Mouse (Mus musculus) ES-Bruce4 (cell line): ENCODE data around the gene Gm884. TPM values are rescaled to one million over a fixed set of nuclear protein-coding genes. Genes with fewer than 3 reads are reported as not detected.

ENCODE experiments used
- H3K27ac ChIP-seq: 2 replicates; pipeline ENCODE4 v1.5.1; 2012; ENCODE audit warnings: low read length, inconsistent platforms; ENCODE audit not compliant: insufficient read depth
- H3K27me3 ChIP-seq: 2 replicates; pipeline ENCODE4 v1.6.1; 2012; ENCODE audit warnings: mild to moderate bottlenecking, low read length, inconsistent platforms; ENCODE audit not compliant: control insufficient read depth, poor library complexity, insufficient read depth, severe bottlenecking
- H3K36me3 ChIP-seq: 2 replicates; pipeline ENCODE4 v1.6.1; 2012; ENCODE audit warnings: inconsistent platforms, mild to moderate bottlenecking, low read length, moderate library complexity; ENCODE audit not compliant: control insufficient read depth, poor library complexity, insufficient read depth, severe bottlenecking
- H3K4me1 ChIP-seq: one replicate; pipeline ENCODE4 v1.8.1; 2011; ENCODE audit warnings: low read length; ENCODE audit not compliant: control insufficient read depth, insufficient read depth
- H3K4me3 ChIP-seq: 2 replicates; pipeline ENCODE4 v1.5.1; 2011; ENCODE audit warnings: low read depth, mild to moderate bottlenecking, low read length
- H3K9ac ChIP-seq: 2 replicates; pipeline ENCODE4 v1.6.1; 2012; ENCODE audit warnings: low read depth, mild to moderate bottlenecking, inconsistent platforms; ENCODE audit not compliant: poor library complexity, severe bottlenecking
- H3K9me3 ChIP-seq: replicated peaks from 2 replicates; pipeline ENCODE4 v1.6.1; 2012; ENCODE audit warnings: mild to moderate bottlenecking, low read length, inconsistent platforms; ENCODE audit not compliant: control insufficient read depth, poor library complexity, insufficient read depth, severe bottlenecking
- CTCF ChIP-seq: IDR thresholded peaks from one replicate; pipeline ENCODE4 v1.8.1; 2011; ENCODE audit warnings: low read depth, low read length
- EP300 ChIP-seq: IDR thresholded peaks from 2 replicates; pipeline ENCODE4 v1.6.1; 2011; ENCODE audit warnings: low read depth, low read length; ENCODE audit not compliant: insufficient read depth
- POLR2A ChIP-seq: IDR thresholded peaks from one replicate; pipeline ENCODE4 v1.8.1; 2011; ENCODE audit warnings: low read length; ENCODE audit not compliant: insufficient read depth
- polyA plus RNA-seq: library from polyadenylated mRNA; stranded (reverse); fragments of >200 nt; gene quantifications from 2 replicates; pipeline ENCODE4 v1.2.4, GENCODE M21; 2011; ENCODE audit warnings: low read depth; ENCODE audit not compliant: missing spikeins, insufficient read depth, insufficient read length

Gm884 gene
- polyA plus RNA-seq, result not detected in 2 replicates

- TF ChIP-seq CTCF (no peak), EP300 (no peak), POLR2A (no peak)
- Histone ChIP-seq H3K4me3 (no peak within 1 kb of the TSS), H3K36me3 (no peaks in the 10 kb centered on the region; the same call in 1 of the 2 replicates), H3K9ac (no peak within 1 kb of the TSS), H3K4me1 (no peaks in the 10 kb centered on the region), H3K27ac (no peak within 1 kb of the TSS), H3K27me3 (peaks cover 2% of the 10 kb centered on the region; the same call in 1 of the 2 replicates), H3K9me3 (no peaks in the 10 kb centered on the region)
Observed at GRCm38 (mm10) chr11:103621040-103621439, at the start of gene Gm884. Gene Gm884, minus strand, starts transcription at chr11:103621140.

- no peak overlapping the region for H3K9ac ChIP-seq
- no peaks in the 10 kb centered on the region for H3K27me3 ChIP-seq
- no peaks in the 10 kb centered on the region for H3K4me1 ChIP-seq
- no peak overlapping the region for H3K27ac ChIP-seq
- no peaks in the 10 kb centered on the region for H3K9me3 ChIP-seq
- TF ChIP-seq CTCF (no peak), POLR2A (no peak), EP300 (no peak)
- H3K4me3 ChIP-seq, result no peak overlapping the region
- no peaks in the 10 kb centered on the region for H3K36me3 ChIP-seq
Observed at GRCm38 (mm10) chr11:103666907-103667426, 46.0 kb upstream of the Gm884 start.

- no peak for TF ChIP-seq EP300
- no peak for TF ChIP-seq CTCF
- no peak for TF ChIP-seq POLR2A
- Histone ChIP-seq H3K27ac (no peak overlapping the region), H3K4me3 (no peak overlapping the region), H3K9ac (no peak overlapping the region), H3K9me3 (no peaks in the 10 kb centered on the region), H3K36me3 (no peaks in the 10 kb centered on the region), H3K27me3 (no peaks in the 10 kb centered on the region), H3K4me1 (no peaks in the 10 kb centered on the region)
Observed at GRCm38 (mm10) chr11:103666181-103666906, 45.4 kb upstream of the Gm884 start.

- H3K9ac ChIP-seq, result no peak overlapping the region
- TF ChIP-seq EP300, result no peak
- no peak for TF ChIP-seq POLR2A
- TF ChIP-seq CTCF, result no peak
- no peaks in the 10 kb centered on the region for H3K27me3 ChIP-seq
- H3K4me3 ChIP-seq, result no peak overlapping the region
- H3K4me1 ChIP-seq, result no peaks in the 10 kb centered on the region
- no peaks in the 10 kb centered on the region for H3K9me3 ChIP-seq
- no peak overlapping the region for H3K27ac ChIP-seq
- H3K36me3 ChIP-seq, result no peaks in the 10 kb centered on the region
Observed at GRCm38 (mm10) chr11:103665695-103666094, 44.8 kb upstream of the Gm884 start.

GRCm38 (mm10) chr11:103663119-103663518 lies 42.2 kb upstream of the Gm884 start:
- H3K36me3 ChIP-seq, result no peaks in the 10 kb centered on the region
- TF ChIP-seq POLR2A (no peak), CTCF (no peak), EP300 (no peak)
- H3K27ac ChIP-seq, result no peak overlapping the region
- no peak overlapping the region for H3K4me3 ChIP-seq
- H3K9me3 ChIP-seq, result no peaks in the 10 kb centered on the region
- no peaks in the 10 kb centered on the region for H3K27me3 ChIP-seq
- no peaks in the 10 kb centered on the region for H3K4me1 ChIP-seq
- no peak overlapping the region for H3K9ac ChIP-seq

- no peaks in the 10 kb centered on the region for H3K9me3 ChIP-seq
- H3K4me3 ChIP-seq, result no peak overlapping the region
- H3K9ac ChIP-seq, result no peak overlapping the region
- no peaks in the 10 kb centered on the region for H3K36me3 ChIP-seq
- no peaks in the 10 kb centered on the region for H3K27me3 ChIP-seq
- no peak for TF ChIP-seq EP300
- no peak for TF ChIP-seq POLR2A
- no peak for TF ChIP-seq CTCF
- H3K4me1 ChIP-seq, result no peaks in the 10 kb centered on the region
- H3K27ac ChIP-seq, result no peak overlapping the region
Observed at GRCm38 (mm10) chr11:103662546-103662945, 41.6 kb upstream of the Gm884 start.
